Mouse (Mus musculus): Measurements from ENCODE around the gene Gm49403.

DNA sequence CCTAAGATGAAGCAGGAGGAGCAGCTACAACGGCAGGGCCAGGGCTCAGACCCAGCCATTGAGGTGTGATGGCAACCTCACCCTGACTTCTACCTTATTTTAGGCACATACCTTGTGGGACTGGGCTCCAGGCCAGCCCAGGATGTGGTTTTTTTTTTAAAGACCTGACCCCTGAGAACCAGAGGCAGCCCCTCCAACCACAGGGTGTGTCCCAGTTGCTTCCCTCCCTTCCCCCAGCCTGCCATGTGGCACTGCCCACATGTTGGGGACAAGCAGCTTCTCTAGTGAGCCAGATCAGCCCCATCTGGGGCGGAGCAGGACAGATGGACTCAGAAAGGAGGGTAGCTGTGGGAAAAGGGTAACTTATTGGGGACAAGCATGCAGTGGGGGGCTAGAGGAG lies 43.0 kb downstream of the Gm49403 start:
- TF ChIP-seq MAX (IDR thresholded peaks at IDR 0.05) (no peak), CTCF (IDR thresholded peaks at IDR 0.05; ENCODE audit: control insufficient read depth, insufficient read depth, insufficient read length) (no peak), USF1 (IDR thresholded peaks at IDR 0.05; ENCODE audit: low read depth) (no peak)
